Mouse (Mus musculus) layer of hippocampus, postnatal 14 days (tissue): ENCODE measurements around the gene Neu2. TPM values are rescaled to one million over a fixed set of nuclear protein-coding genes. Genes with fewer than 3 reads are reported as not detected.
"Not testable (repeated sequence)": the region's sequence is repeated elsewhere in the genome, so short reads cannot be mapped to it uniquely, and the experiment has no call there.

ENCODE experiments used
- DNase-seq, 2 experiments: peaks; one replicate each; pipeline ENCODE4 v3.0.0; 2021 to 2022; ENCODE audit warnings: low spot score in 2 of 2, mixed read lengths in 1 of 2
- long read RNA-seq, 2 experiments: library from polyadenylated mRNA; stranded (forward); transcript quantifications; one replicate each; pipeline ENCODE4 v2.0.0; 2021
- total RNA-seq, 2 experiments: library from RNA; stranded (reverse); gene quantifications; 2 replicates each; pipeline ENCODE4 v1.2.3; 2021

Neu2 gene
- under 1 TPM in 1 of 2 experiments, not detected in 1; 0.30 TPM for total RNA-seq
- long read RNA-seq, experiment 1, partial matches to known transcripts: 0 of 3 reads
- long read RNA-seq, experiment 1, other reads (novel, unspliced or antisense): 0 of 3 reads
- long read RNA-seq, experiment 2, partial matches to known transcripts: 0 of 1 reads
- long read RNA-seq, experiment 2, other reads (novel, unspliced or antisense): 0 of 1 reads

DNA sequence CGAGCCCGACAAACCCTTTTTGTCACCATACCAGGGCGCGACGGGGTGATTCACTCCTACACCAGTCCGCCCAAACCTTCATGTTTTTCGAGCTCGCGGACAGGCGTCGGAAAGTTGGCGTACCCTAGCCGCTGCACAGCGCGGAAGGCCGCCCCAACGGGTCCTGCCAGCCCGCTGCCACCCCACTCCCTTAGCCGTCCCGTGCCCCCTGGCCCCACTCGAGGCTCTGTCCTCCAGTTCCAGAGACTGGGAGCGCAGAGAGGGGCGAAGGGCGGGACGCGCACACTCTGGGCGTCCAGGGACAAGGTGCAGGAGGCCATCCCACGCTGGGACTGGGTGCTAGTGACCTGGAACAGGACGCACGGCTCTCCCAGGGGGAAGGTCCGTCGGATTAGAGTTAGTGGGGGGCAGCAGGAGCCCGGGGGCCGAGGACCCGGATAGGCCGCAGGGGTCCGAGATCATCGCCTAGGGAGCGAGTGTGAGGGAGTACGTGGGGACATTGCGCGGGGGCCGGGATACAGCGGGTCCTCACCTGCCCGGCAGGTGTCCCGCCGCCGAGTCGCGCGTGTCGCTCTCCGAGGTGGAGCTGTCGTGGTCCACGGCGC, at the start of gene Neu2:
TSS of gene Neu2 (plus strand) at position 329 of the 605 bp plus-strand sequence.
- peak in 1 of 2 experiments; percentile 33 for DNase-seq

DNA sequence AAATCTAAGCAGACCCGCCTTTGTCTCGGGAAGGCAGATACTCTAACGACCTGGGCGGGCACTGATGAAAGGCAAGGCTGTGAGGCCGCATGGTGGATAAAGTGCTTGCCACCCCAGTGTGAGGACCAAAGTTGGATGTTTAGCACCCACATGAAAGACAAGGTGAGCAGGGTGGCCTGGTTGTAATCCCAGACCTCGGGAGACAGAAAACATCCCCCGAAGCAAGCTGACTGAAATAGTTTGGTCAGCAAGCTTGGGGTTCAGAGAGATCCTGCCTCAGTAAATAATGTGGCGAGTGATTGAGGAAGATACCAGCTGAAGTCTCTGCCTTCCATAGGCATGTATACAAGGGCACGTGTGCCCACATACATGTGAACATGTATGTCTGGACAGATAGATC, 42.2 kb upstream of the Neu2 start:
- no peak for DNase-seq

GRCm38 (mm10) chr1:87468321-87468720, 41.4 kb upstream of the Neu2 start:
- DNase-seq: no peak

DNA sequence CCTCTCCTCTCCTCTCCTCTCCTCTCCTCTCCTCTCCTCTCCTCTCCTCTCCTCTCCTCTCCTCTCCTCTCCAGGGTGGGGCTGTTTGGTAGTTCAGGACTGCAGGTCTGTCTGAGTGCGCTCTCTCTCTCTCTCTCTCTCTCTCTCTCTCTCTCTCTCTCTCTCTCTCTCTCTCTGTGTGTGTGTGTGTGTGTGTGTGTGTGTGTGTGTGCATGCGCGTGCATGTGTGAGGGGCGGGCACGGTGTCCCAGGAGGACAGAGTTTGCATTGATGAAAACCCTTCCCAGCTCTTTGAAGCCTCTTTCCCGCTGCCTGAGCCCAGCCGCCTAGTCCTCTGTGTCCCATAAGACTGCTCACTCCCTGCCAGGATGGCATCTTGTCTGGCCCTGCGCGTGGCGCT, 39.7 kb upstream of the Neu2 start, which contains the start of gene Snorc:
TSS of gene Snorc (plus strand) at position 301 of the 400 bp plus-strand sequence.
- DNase-seq: not testable (repeated sequence)

- DNase-seq: peak in 1 of 2 experiments; percentile 26
These were observed 37.8 kb upstream of the Neu2 start for GRCm38 (mm10) chr1:87471914-87472313.

DNA sequence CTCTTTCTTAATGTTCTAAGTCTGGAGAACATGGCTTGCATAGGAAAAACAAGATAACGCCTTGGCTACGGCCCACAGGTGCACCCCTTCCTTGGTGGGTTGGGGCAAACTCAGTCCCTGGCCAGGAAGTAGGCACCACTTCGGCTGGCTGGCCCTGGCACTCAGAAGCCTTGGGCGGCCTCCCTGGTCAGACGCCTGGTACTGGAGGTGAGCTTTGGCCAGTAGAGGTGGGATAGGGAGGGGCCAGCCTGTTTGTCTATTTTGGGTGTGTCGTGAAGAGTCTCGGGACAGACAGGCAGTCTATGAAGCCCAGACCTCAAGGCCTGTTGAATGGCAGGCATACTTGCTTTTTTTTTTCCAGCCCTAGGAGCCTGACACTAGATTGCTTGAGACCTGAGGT, 37.1 kb upstream of the Neu2 start:
- DNase-seq: no peak

- DNase-seq: peak in 1 of 2 experiments; percentile 45
These were observed 34.4 kb upstream of the Neu2 start for GRCm38 (mm10) chr1:87475076-87475895.

DNA sequence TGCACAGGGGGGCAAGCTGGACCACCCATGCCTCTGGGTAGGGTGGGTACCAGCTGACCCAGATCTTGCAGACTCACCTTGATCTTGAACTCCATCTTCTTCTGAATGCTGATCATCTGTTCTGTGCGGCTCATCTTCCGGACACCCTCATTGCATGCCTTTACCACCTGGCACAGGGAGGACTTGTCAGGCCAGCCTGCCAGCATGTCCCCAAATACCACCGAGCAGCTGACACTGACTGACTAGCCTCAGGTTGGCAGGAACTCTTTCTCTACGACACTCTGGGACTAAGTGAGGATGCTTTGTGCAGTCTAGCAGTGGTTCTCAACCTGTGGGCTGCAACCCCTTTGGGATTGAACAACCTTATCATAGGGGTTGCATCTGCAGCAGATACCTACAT, 27.1 kb upstream of the Neu2 start:
- no peak for DNase-seq

GRCm38 (mm10) chr1:87486386-87486785, 23.3 kb upstream of the Neu2 start:
- DNase-seq: peak in 1 of 2 experiments; percentile 40

- DNase-seq: no peak
These were observed 17.4 kb upstream of the Neu2 start for GRCm38 (mm10) chr1:87492285-87492684.

- peak; percentile 35 to 69 for DNase-seq
These were observed 16.1 kb upstream of the Neu2 start for GRCm38 (mm10) chr1:87493542-87493941.

- no peak for DNase-seq
These were observed 4.2 kb upstream of the Neu2 start for GRCm38 (mm10) chr1:87505524-87505923.

GRCm38 (mm10) chr1:87507857-87508256, 1.8 kb upstream of the Neu2 start:
- DNase-seq: no peak

DNA sequence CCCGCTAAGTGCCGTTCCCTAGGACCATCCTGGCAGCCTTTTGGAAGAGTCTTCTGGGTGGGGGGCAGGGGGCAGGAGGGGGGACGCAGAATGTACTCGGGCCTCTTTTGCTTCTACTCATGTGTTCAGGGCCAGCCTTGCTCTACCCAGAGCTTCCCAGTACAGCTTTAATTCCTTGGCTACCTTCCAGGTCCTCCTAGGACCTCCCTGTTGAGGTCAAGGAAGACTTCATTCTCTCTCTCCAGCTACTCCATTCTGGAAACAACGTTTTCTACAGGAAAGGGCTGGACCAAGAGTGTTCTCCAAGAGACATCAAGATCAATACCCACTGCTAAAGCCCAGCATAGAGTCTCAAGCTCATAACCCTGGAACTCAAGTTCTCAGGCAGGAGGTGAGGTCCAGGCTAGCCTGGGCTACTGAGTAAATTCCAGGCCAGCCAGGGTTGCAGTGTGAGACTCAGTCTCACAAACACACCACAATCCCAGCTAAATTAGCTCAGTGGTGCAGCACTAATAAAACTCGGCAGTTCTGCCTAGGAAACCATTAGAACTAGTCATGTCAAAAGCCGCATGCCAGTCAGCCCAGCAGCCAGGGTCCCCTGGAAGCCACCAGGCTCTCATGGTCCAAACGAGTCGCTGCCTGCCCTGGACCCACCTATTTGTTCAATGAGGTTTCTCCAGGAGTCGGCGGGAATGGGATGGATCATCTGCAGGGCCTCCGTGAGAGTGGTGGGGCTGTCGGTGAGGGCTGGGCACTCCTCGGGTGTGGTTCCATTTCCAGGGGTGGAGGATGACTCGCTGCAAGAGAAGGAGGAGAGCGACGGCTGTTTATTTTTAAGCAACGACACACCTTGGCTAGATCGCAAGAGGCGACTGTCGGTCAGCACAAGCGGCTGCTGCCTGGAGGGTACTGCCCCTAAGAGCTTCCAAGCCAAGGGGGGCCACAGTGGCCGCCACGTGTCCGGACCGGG, 813 bp upstream of the Neu2 start:
- DNase-seq: no peak

- DNase-seq: peak; percentile 58
These were observed 540 bp downstream of the Neu2 start for GRCm38 (mm10) chr1:87510166-87510691.

DNA sequence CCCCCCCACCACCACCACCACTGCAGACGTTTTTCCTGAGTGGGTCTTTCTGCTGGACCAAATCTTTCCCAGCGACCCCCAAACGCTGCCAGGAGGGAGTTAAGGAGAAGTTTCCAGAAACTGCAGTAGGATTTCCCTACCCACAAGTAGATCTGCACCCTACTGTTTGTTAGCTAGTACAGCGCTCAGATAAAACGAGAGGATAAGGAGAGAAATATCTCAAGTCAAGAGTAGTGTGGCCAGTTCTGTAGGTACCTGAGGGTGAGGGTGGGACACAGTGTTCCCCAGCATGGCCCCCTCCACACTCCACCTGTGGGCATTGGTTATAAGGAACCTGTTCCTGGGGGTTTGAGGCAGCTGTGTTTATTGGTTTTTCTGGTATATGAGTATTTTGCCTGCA, 1.2 kb downstream of the Neu2 start:
- DNase-seq: no peak

- no peak for DNase-seq
These were observed 10.8 kb downstream of the Neu2 start for GRCm38 (mm10) chr1:87520467-87520866.

- no peak for DNase-seq
These were observed 11.8 kb downstream of the Neu2 start for GRCm38 (mm10) chr1:87521523-87521922.

- no peak for DNase-seq
These were observed 15.4 kb downstream of the Neu2 start for GRCm38 (mm10) chr1:87525041-87525440.

DNA sequence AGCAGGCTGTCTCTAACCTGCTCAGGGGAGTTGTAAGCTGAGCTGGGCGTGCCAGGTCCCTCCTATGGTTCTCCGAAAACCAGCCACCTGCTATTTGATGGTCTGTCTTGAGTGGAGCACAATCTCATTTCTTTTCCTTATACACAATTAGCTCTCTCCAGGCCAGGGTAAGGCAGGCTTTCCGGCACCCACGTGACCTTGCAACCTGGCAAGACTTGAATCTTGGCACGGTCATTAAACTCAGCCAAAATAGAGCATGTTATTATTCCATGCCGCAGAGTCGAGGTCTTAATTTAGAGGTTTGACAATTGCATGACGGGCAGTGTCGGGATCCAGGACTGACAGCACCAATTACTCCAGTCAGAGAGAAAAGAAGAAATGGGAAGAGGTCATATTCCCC, 17.5 kb downstream of the Neu2 start:
- no peak for DNase-seq

DNA sequence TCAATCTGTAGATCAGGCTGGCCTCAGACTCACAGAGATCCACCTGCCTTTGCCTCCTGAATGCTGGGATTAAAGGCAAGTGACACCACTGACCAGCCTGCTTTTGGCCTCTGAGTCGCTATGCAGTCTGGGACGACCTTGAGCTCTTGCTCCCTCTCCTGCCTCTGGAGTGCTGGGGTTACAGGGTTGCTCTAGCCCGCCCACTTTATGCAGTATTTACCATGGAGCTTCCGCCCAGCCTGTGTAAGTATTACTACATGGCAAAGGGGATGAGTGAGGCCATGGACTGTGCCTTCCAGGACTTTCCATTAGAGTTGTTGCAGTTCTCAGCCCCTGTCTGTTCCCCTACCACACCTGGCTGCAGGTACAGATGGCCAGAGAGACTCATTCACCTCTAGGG, 22.7 kb downstream of the Neu2 start:
- no peak for DNase-seq
